Mouse (Mus musculus) kidney, postnatal 36 days (tissue): ENCODE measurements around the gene Ssrp1.
A peak's percentile ranks its signal among the peaks of the same experiment; 100 is the strongest.

Experiments used
- DNase-seq, 2 experiments: peaks; one replicate each; pipeline ENCODE4 v3.0.0; 2021 to 2022; ENCODE audit warnings: mixed read lengths in 2 of 2

Gene Ssrp1

GRCm38 (mm10) chr2:85038336-85038735 is 1.3 kb downstream of the Ssrp1 start:
- DNase-seq: no peak

- DNase-seq: no peak
These were observed 6.6 kb downstream of the Ssrp1 start for GRCm38 (mm10) chr2:85043623-85044022.

DNA sequence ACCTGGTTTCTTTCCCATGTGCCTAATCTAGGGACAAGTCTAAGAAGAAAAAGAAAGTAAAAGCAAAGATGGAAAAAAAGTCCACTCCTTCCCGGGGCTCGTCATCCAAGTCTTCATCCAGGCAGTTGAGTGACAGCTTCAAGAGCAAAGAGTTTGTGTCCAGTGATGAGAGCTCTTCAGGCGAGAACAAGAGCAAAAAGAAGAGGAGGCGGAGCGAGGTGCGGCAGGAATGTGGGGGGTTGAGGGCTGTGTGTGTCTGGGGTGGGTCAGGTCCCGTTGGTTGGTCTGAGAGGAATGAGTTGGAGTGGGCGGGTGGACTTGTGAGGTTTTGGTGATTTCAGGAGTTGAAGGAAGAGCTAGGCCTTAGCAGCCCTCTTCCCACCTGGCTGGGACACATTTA is 9.2 kb downstream of the Ssrp1 start:
- DNase-seq: no peak

DNA sequence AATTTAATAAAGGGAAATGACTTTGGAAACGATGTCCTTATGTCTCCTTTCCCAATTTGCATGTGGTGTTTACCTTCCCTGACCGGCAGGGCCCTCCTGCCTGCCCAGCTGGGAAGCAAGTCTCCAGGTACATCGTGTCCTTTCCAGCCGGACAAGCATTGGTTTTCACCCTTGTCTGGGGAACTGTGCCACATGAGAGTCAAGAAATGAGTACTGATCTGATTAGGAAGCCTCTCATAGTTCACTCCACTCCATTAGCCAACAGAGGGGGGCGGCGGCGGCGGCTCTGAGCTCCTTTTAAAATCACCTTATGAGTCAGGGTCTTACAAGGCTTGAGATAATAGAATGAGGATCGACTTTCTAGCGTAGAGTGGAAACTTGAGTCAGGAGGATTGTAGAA is 10.0 kb downstream of the Ssrp1 start:
- no peak for DNase-seq

GRCm38 (mm10) chr2:85047596-85048167 is 10.6 kb downstream of the Ssrp1 start, which contains the start of gene Tnks1bp1:
Gene Tnks1bp1 (plus strand): TSS chr2:85048022.
- DNase-seq: peak; percentile 100

DNA sequence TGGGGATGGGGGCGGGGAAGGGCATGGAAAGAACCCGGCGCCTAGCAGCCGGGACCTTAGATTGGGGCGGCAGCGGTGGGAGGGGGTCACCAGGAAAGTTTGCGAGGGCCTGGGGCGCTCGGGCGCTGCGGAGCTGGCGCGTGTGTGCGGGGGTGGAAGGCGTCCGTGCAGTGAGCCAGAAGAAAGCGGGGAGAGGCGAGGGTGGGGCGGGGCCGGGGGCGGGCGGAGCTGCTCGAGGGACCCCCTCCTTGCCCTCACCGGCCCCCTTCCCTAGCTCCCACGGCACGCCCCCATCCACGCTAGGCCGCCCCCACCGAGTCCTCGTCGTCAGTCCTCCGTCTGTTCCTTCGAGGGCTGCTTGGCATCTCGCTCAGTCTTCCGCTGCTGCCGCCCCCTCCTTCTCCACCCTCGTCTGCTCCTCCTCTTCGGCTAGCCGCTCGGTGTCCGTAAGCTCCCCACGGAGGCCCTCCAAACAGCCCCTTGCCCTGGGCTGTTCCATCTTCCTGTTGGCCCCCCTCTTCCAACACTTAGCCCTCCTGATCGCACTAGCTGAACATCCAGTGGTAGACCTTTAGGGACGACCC is 11.2 kb downstream of the Ssrp1 start:
- DNase-seq: peak; percentile 53 to 63

DNA sequence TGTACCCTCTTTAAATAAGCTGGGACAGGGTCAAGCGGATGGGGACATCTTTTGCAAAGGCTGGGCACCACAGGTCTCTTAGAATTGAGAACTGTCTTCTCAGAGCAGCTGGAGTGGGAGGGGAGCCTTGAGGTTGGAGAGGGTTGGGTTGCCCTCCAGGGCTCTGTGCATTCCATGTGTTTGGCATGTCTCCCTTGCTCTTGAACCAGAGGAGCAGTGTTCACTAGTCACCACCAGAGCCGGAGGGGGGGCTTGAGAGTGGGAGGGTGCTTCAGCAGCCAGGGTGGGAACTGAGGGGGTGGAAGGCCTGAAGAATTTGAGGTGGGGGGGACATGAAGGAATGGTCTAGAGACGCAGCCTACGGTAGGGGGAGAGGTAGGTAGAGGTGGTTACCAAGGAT is 12.2 kb downstream of the Ssrp1 start:
- no peak for DNase-seq

DNA sequence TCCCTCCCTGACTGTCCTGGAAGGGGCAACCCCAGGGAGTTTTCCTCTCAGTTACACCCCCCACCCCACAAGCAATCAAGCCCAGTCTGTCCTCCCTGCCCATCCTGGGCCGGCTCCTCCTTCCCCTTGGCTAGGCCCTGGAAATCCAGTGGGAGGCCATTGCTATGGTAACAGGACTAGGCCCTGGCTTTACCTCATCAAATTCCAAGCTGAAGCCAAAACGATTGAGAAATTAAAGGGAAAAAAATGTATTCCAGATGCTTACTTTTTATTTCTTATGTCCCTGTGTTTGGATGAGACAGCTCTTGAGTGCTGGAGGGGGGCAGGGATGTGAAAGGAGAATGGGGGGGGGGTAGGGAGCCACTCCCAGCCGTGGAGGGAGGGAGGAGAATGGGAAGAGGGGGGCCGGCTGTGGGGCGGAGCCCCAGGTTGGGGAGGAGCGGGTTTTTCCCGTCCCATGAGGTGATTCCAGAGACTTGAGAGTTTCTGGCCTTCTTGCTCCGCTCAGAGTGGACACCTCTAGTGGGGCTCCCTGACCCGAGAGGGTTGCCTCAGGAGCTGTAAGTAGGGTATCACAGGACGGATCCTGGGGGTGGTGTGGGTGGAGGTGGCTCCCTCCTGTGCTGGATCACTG is 13.1 kb downstream of the Ssrp1 start:
- DNase-seq: peak; percentile 67 to 77

GRCm38 (mm10) chr2:85050746-85051145 is 13.7 kb downstream of the Ssrp1 start:
- no peak for DNase-seq

DNA sequence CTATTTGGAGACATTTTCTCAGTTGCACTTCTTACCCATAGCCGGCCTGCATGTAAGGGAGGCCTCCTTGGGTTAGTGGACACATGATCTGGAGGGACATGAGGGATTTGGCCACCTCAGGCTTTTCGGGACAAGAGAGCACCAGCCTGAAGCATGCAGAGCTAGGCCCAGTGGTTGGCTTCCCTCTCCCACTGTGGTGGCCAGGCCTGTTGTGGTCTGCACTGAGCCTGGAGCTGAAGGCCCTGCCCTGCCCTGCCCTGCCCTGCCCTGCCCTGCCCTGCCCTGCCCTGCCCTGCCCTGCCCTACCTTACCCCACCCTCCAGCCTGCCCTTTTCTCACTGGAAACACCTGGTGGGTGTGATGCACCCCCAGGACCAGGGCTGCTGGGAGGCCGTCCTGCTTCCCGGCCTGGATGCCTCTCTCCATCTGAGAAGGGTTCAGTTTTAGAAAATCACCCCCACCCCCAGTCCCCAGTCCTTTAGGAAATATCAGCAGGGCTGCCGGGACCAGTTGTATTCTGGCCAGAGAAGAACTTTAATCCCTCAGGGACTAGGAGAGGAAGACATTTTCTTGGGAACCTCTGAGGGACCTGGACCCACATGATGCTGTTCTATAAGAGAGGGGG is 16.3 kb downstream of the Ssrp1 start:
- DNase-seq: no peak

DNA sequence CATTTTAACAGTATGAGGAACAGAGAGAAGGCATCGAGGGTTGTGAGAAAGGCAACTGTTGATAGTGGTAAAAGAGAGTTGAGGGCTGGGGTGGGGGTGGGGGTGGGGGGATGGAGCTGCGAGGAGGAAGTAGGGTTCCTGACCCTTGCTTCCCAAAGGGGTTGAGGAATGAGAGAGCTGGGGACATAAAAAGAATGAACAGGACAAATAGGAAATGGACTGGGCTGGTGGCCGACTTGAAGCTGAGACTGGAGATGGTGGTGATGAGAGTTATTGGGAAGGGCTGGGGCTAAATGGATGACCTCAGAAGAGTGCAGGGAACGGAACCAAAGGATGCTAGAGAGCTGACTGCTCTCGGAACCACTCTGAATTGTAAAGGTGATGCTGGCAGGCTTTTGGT is 19.7 kb downstream of the Ssrp1 start:
- DNase-seq: peak in 1 of 2 experiments; percentile 48

GRCm38 (mm10) chr2:85059677-85060076 is 22.6 kb downstream of the Ssrp1 start:
- no peak for DNase-seq

DNA sequence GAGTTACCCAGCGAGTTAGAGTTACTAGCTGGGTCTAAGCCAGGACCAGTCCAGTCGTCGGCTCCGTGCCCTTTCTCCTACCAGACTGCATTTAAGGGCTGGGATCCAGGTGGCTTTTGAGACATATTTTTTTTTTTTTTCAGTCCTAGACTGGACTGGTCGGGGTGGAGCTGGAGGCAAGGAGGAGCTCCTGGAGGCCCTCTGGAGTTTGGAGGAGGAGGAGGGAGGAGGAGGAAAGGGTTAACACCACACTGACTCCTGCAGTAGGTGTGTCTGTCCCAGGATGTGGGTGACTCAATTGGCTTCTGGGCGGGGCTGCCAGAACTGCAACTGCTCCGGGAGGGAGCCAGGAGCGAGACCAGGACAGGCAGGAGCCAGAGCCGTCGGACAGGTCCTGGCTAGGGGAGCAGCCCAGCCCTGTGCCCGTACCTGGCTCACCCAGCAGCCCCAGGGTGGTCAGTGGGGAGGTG is 23.6 kb downstream of the Ssrp1 start:
- DNase-seq: peak; percentile 87 to 92

- peak; percentile 77 to 86 for DNase-seq
These were observed 24.1 kb downstream of the Ssrp1 start for GRCm38 (mm10) chr2:85061107-85061541.

DNA sequence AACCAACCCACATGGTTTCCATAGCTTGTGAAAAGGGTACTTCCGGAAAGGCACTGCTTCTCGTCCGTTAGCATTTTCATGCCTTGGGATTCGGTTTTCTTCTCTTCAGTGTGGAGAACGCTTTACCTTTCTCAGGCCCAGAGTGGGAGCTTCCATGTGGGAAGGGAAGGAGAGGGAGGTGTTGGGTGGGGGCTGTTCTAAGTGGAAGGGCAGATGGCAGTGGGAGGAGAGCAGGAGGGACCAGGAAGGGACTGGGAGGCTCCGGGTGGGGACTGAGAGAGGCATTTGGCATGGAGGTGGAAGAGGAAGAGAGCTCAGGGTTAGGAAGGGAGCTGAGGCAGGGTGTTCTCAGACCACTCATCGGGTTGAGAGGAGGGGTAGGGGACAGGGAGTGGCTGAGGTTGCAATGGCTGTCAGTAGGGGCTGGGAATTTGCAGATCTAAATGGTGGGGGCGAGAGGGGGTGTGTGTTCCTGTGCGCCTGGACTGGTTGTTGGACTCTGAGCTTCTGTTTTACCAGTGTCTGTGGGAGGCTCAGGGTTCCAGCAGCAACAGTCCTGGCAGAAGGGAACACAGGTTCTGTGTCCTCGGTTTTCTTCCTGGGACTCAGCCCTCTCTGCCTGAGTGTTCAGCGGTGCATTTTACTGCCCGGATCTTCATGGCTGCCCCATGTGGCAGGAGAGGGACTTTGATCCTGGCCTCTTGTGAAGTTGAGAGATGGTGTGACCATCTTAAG is 28.3 kb downstream of the Ssrp1 start:
- peak; percentile 57 to 62 for DNase-seq

DNA sequence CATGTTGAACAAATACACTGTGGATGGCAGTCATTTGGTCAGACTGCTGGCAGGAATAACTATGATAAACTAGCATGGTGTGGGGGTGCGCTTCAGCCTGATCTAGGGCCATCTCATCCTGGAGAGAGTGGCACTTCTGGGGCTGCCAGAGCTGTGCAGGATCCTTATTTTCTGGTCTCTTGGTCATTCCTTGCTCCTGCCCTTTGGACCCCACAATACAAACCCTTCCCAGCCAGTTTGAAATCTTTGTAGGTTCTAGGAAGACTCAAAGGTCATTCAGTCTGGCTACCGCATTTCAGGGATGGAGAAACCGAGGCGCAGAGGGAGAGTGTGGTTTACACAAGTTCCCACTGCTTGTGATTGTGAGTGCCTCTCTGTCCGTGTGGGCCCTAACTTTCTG is 29.9 kb downstream of the Ssrp1 start:
- peak; percentile 60 to 62 for DNase-seq

DNA sequence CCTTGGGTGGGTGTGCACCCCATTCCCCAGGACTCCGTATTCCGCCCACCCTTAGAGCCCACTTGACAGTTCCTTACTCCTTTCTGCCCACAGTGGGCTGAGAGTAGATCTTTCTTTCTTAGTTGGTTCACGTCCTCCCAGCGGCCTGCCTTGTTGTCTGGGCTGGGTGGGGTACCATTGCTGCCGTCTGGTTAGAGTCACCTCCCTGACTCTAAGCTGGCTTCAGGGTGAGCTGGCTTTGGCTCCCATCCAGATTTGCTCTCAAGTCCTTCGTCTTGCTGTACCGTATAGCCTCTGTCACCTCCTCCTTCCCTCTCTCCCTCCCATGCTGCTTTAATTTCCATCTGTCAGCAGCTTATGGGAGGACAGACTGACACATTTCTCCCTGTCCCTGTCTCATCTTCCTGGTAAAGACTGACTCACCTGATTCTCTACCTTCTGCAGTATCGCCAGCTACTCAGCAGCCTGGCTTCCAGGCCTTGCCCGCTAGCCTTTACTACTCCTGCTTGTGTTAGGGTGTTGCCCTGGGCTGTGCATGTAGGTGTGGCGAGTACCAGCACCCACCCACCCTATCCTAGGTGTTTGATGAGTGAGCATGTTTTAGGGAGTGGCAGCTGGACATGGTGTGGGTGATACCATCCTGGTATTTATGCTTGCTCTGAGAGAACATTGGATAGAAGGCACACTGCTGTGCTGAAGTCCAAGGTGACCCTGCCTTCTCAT is 31.0 kb downstream of the Ssrp1 start:
- no peak for DNase-seq

GRCm38 (mm10) chr2:85068626-85069025 is 31.6 kb downstream of the Ssrp1 start:
- no peak for DNase-seq

- peak in 1 of 2 experiments; percentile 62 for DNase-seq
These were observed 33.1 kb downstream of the Ssrp1 start for GRCm38 (mm10) chr2:85070086-85070485.

- peak; percentile 77 to 84 for DNase-seq
These were observed 34.9 kb downstream of the Ssrp1 start for GRCm38 (mm10) chr2:85071921-85072320.

DNA sequence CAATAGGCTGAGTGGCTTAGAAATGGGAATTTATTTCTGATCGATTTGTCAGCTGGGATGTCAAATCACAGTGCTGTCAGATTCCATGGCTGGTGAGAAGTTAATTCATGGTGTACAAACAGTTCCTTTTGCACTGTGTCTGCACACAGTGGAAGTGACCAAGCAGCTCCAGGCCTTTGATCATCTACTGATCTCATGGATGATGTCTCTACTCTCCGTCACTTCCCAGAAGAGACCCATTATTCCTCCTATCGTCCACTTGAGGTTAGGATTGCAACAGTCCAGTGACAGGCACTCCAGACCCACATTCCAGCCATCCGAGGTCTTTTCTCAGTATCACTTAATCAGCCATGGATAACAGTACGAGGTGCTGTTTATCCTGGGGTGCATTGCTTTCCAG is 36.7 kb downstream of the Ssrp1 start:
- DNase-seq: no peak
